Mouse (Mus musculus) spleen, adult 12 weeks (tissue): ENCODE measurements around the gene Spsb3.

Experiments
- DNase-seq: peaks from one replicate; pipeline ENCODE4 v3.0.0; 2022; ENCODE audit warnings: low spot score

The Spsb3 gene

DNA sequence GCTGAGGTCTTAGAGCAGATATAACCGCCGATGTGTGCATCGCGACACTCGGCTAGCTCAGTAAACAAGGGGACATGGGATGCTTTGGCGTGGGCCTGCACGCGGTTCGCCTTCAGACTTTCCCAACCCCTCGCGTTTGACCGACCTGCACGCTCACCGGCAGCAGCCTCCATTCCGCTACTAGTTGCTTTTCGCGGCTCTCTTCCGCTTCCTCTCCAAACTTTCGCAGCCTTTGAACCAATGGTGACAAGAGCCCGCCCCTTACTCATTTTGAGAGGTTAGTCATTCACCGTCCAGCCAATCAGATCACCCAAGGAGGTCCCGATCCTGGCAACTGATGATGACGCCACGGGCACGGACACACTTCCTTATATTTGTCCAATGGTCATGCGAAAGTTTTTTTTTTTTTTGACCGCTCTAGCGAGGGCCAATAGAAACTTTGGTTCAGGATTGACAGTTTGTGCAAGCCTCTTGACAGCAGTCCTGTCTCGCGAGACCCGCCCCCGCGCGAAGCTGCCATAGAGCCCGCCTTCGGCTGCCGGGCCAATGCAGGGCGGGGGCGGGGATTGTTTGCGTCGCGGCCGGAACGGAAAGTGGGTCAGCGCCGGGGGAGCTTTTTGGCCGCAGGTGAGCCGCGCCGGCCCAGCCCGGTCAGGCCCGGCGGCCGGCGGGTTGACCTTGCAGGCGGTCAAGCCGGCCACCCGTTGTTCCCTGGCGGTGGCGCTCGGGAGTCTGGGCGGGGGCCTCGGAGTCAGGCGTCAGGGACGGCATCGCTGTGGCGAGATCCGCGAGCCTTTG, at the start of gene Spsb3, which contains the start of gene Nubp2:
TSS of gene Spsb3 (plus strand) at position 510 of the 798 bp plus-strand sequence.
TSS of gene Nubp2 (minus strand) at position 216 of the 798 bp plus-strand sequence.
- DNase-seq: peak; percentile 93

- DNase-seq: no peak
Measured at GRCm38 (mm10) chr17:24839842-24840241, 46.6 kb upstream of the Spsb3 start, which contains the start of gene Hagh. Hagh (plus strand) TSS chr17:24840143.

GRCm38 (mm10) chr17:24840341-24840740, 46.1 kb upstream of the Spsb3 start:
- no peak for DNase-seq

GRCm38 (mm10) chr17:24841133-24841532, 45.3 kb upstream of the Spsb3 start:
- no peak for DNase-seq

DNA sequence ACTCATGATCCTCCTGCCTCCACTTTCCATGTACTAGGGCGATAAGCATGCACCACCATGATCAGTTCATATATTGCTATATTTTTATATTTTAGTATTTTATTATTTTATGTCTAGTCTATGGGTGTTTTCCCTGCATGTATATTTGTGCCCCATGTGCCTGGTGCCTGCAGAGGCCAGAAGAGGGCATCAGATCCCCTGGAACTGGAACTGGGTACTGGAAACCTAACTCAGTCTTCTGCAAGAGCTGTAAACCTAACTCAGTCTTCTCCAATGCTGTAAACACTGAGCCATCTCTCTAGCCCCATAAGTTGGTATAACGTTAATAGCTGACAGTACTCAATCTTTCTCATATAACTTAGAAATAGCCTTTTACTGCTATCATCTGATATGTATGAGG, 43.8 kb upstream of the Spsb3 start:
- no peak for DNase-seq

GRCm38 (mm10) chr17:24844525-24844924, 41.9 kb upstream of the Spsb3 start:
- DNase-seq: no peak

- no peak for DNase-seq
Measured at GRCm38 (mm10) chr17:24847386-24847785, 39.1 kb upstream of the Spsb3 start.

- DNase-seq: peak; percentile 42
Measured at GRCm38 (mm10) chr17:24848600-24849031, 37.8 kb upstream of the Spsb3 start.

- DNase-seq: no peak
Measured at GRCm38 (mm10) chr17:24849733-24850064, 36.7 kb upstream of the Spsb3 start.

- peak; percentile 90 for DNase-seq
Measured at GRCm38 (mm10) chr17:24850065-24850772, 36.2 kb upstream of the Spsb3 start, which contains the start of gene Fahd1. Fahd1 (minus strand) TSS chr17:24850364.

DNA sequence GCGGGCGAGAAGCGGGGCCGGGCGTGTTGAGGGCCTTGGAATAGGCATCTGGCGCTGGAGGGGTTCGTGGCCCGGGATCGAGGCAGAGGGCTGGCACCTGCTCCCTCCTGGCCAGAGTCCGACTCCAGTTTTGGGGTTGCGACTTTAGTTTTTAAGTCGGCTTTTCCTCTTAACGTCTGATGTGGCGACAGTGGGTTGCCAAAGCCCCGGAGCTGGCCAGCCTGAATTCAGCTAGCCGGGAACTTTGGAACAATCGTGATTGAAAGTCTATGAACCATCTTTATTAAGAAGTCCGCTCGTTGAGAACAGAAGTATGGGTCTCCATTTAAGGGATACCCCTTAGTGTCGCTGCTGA, 35.7 kb upstream of the Spsb3 start:
- DNase-seq: no peak

DNA sequence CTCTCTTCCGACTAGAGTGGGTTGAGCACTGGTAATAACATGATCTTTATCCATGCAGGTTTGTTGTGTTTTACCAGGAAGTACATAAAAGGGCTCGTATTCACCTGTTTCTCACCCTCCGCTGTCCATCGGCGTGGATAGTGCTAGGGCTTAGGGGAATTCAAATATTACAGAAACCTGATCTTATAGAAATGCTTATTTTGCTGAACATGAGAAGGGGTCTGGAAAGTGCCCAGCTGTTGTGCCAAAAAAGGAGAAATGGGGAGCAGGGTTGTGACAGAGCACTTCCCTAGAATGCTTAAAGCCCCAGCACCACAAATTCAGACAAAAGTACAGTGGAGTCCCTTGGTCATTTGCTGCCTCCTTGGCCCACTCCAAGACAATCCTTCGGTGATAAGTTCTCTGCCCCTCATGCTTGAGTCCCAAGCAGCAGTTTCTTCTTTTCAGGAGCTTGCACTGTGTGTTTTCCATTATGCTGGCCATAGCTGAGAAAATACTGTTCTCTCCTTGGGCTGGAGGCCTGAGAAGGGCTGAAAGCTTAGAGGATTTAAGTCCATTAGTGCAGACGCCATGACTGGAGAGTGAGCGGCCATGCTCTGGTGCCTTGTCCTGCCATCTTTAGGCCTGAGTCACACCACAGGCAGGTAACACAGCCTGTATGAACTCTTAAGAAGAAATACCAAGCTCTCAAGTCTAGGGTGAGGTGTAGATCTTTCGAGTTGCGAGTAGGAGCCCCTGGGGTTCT, 34.9 kb upstream of the Spsb3 start:
- DNase-seq: no peak

DNA sequence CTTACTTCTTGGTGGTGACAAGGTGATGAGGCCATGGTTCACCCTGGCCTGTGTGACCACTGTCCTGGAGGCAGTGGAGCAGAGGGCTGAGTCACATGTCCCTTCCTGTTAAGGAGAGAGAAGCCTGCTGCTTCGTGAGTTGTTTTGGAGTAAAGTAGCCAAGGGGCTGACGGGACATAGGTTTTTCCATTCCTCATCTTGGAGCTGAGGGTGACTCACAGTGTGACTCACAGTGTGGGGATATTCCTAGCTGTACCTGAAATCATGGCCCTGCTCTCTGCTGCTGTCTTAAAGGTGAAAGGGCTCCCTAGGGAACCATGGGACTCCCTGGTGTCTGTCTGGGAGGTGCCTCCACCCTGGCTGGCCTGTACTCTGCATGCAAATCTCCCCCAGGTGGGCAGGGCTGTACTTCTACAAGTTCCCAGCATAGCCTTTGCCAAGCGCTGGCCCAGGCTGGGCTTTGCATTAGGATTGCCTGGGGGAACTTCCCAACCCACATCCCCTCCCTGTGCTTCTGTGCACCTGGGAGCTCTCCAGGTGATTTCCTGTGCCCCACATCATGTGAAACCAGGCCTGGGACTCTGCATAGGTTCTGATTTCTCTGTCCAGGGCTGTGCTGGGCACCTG, 30.5 kb upstream of the Spsb3 start:
- DNase-seq: no peak

DNA sequence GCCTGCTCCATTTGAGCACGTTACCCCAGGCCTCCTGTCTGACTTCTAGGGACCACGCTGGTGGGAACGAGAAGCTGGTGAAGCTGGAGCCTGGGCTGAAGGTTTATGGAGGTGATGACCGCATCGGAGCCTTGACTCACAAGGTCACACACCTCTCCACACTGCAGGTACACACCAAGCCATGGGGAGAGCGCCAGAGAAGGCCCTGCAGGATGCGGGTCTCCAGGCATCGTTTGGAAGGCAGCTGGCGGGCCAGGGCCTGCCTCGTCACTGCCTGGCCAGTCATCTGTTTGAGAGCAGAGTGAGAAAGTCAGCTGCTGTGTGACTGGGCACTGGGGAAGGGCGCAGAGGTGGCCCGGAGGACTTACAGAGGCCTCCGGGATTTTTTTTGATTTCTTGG, 29.9 kb upstream of the Spsb3 start:
- no peak for DNase-seq

GRCm38 (mm10) chr17:24857831-24858470, 28.5 kb upstream of the Spsb3 start:
- no peak for DNase-seq

DNA sequence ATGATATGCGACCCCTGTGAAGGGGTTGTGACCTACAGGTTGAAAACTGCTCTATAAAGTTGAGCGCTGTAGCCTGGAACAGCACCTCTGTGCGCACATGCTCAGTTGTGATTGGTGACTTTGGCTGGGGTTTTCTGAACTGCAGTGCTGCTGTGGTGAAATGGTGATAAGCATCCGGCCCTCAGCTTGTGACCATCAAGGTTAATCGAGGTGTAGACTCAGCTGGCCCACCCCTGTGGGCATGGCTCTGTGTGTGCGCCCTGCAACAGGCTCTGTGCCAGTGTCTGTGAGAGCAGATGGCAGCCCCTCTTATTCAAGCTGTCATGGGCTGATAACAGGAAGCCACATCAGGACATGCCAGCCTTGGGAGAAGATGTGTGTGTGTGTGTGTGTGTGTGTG, 27.5 kb upstream of the Spsb3 start:
- peak; percentile 77 for DNase-seq

- DNase-seq: peak; percentile 51
Measured at GRCm38 (mm10) chr17:24860076-24860475, 26.4 kb upstream of the Spsb3 start.

- no peak for DNase-seq
Measured at GRCm38 (mm10) chr17:24861785-24862184, 24.7 kb upstream of the Spsb3 start.

GRCm38 (mm10) chr17:24865776-24866175, 20.7 kb upstream of the Spsb3 start, which contains the start of gene Igfals:
Igfals (plus strand) TSS chr17:24865997.
- no peak for DNase-seq

DNA sequence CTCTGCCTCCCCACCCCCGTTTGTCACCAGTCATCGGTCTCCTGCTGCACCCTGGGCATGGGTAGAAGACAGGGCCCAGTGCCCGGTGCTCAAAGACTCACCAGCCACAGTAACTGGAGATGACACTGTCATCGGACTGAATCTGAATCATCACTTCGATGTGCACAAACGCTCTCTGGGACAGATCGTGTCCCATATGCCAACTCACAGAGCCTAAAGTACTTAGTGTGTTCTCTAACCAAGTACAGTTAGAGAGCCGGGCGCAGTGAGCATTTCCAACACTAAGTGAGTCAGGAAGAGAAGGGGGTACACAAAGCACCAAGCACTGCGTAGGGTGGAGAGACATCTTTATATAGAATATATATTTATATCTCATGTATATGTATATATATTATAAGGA, 18.5 kb upstream of the Spsb3 start:
- DNase-seq: no peak

DNA sequence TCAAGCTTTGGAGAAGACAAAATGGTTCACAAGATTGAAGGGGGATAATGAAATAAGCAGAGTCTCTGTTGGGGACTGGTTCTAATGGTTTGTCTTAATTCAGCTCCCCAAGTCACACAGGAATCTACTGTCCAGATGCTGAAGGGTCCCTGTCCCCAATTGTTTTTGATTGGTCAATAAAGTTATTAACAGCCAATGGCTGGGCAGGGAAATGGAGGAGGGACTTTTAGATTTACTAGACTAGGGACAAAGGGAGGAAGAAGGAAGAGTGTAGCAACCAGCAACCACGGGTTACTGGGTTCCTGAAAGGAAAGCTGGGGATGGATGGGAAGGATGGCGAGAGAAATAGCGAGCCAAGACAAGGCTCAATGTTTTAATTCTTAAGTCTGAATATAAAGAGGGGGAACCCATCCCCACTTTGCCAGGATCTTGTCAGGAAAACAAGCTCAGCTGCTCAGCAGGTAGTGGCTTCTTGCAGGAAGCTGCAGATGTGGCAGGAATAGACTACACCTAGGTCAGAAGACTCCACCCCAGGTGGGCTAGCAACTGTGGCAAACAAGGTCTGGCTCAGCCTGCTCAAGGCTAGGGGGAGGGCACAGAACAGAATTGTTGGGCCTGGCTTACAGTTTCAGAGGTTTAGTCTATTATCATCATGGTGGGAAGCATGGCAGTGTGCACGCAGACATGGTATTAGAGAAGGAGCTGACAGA, 12.6 kb upstream of the Spsb3 start:
- DNase-seq: no peak
